Mouse (Mus musculus) adrenal gland (tissue): Measurements from ENCODE around the gene Tymp.

ENCODE experiments used
- intact Hi-C: fragments of 180-260 bp; cut with DNase I; formaldehyde crosslinking; loops from one replicate; pipeline ENCODE4 v1.15.1; 2025
- long read RNA-seq, 2 experiments: library from polyadenylated mRNA; unstranded; transcript quantifications; one replicate each; pipeline ENCODE4 v2.0.0; 2020; ENCODE audit warnings: borderline replicate concordance in 1 of 2; ENCODE audit not compliant: insufficient replicate concordance in 1 of 2

Gene Tymp
- long read RNA-seq, experiment 1, partial matches to known transcripts = 11 of 11 reads
- long read RNA-seq, experiment 1, other reads (novel, unspliced or antisense) = 0 of 11 reads
- long read RNA-seq, experiment 2, partial matches to known transcripts = 11 of 14 reads
- long read RNA-seq, experiment 2, other reads (novel, unspliced or antisense) = 3 of 14 reads

DNA sequence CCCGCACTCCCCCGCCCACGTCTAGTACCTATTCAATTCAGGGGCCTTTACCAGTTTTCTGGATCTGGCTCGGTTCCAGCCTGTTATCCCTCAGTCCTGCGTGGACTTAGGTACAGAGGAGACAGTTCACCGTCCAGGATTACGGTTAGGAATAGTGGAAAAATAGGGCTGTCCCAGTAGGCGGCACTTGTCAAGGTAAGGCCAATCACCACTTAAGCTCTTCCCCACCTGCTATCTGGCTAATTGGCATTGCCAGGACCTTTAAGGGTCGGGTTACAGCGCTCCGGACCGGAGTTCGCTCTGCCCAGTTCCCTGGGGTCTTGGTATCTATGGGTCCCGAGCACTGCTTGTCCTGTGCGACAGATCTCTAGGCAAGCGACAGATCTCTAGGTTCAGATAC is at the start of gene Tymp:
Gene Tymp (minus strand): TSS at position 83 of the 400 bp plus-strand sequence.
- intact Hi-C loops = loop anchor here (5.0 kb wide), 1 partner anchor 55 kb away; no protein-coding TSS in a partner anchor

DNA sequence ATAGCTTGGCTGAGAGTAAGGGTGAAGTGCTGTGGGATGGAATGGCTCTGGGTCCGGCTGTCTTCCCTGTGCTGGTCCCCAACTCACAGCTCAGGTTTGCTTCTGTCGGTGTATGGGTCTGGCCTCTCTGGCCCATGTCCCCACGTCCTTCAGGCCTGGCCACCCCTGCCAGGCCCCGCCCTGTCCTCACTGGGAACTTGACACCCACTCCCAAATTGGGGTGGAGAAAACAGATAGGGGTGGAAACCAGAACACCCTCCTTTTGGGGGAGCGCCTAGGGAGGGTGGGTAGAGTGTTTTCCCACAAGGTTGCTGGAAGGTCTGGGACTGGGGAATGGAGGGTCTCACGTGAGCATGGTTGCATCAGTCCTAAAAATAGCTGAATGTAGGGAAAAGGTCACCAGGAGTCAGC is 48.9 kb upstream of the Tymp start, which contains the start of gene Cpt1b:
Gene Cpt1b (minus strand): TSS at position 153 of the 411 bp plus-strand sequence.
- intact Hi-C loops = no loop called here

DNA sequence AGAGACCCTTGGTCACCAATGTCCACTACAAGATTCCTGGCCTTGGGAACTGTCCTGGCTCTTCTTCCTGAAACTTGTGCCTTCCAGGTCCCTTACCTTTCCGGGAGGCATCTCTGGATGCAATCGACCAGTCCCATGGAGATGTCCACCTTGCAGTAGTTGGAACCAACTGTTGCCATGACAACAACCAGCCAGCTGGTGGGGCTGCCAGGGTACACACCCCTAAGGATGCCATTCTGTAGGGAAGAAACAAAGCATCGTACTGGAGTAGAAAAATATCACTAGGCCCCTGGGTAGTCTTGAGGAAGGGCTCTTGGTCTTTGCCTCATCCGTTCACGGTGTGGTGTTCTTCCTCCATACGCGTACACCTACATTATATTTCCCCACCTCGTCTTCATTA is 47.8 kb upstream of the Tymp start:
- intact Hi-C loops = no loop called here

DNA sequence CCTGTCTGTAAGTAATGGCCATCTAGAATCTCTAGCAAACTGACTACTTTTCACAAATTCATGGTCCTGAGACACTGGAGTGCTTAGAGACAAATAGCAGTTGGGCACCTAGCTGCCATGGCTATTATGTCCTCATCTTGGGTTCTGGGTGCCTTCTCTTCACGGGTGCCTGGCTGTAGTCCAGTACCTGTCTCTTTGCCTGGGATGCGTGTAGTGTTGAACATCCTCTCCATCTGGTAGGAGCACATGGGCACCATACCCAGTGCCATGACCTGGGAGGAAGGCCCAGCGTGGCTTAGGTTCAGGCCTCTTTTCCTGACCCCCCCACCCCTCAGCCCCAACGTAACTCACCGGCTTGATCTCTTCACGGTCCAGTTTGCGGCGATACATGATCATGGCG is 45.1 kb upstream of the Tymp start:
- intact Hi-C loops = no loop called here

DNA sequence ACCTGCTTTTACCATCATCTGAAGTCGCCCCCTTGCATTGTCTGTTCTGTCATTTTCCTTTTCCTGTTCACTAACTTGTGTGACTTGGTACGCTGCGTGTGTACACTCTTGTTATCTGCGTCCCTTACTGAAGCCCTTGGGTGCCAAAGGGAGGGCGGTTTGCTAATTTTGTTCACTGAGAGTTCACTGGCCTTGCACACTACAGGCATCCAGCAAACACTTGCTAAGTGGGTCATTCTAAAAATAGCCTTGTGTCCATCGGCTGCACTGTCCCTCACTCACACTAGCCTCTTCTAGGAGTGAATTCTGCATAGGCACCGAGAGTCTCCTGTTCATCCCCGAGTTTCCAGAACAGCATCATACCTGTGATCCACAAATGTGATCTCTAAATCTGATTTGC is 38.4 kb upstream of the Tymp start:
- intact Hi-C loops = no loop called here

DNA sequence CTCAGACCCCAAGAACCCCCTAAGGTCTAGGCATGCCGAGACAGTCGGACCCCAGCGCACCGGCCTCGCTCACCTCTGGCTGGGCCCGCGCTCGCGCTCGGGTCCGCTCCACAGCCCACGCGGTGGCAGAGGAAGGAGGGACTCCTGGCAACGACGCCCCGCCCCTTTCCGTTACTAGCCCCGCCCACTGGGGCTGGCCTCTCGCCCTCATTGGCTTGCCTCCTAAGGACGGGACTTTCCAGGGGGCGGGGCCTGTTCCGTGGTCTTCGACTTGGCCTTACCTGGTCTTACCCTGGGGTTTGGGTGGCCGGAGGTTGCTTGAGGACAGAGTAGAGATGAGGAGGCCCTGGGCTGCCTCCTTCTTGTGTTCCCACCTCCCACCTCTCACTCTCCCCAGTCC is 33.3 kb upstream of the Tymp start, which contains the start of gene Syce3:
Gene Syce3 (minus strand): TSS at position 386 of the 400 bp plus-strand sequence.
- intact Hi-C loops = no loop called here

DNA sequence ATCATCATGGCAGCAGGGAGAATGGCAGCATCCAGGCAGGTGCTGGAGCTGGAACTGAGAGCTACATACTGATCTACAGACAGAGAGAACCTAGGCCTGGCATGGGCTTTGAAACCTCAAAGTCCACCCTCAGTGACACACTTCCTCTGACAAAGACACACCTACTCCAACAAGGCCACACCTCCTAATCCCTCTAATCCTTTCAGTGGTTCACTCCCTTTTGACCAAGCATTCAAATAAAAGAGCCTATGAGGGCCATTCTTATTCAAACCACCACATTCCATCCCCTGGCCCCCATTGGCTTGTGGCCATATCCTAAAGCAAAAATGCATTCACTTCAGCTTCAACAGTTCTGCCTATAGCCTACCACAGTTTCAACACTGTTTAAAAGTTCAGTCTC is 29.9 kb upstream of the Tymp start:
- intact Hi-C loops = no loop called here

DNA sequence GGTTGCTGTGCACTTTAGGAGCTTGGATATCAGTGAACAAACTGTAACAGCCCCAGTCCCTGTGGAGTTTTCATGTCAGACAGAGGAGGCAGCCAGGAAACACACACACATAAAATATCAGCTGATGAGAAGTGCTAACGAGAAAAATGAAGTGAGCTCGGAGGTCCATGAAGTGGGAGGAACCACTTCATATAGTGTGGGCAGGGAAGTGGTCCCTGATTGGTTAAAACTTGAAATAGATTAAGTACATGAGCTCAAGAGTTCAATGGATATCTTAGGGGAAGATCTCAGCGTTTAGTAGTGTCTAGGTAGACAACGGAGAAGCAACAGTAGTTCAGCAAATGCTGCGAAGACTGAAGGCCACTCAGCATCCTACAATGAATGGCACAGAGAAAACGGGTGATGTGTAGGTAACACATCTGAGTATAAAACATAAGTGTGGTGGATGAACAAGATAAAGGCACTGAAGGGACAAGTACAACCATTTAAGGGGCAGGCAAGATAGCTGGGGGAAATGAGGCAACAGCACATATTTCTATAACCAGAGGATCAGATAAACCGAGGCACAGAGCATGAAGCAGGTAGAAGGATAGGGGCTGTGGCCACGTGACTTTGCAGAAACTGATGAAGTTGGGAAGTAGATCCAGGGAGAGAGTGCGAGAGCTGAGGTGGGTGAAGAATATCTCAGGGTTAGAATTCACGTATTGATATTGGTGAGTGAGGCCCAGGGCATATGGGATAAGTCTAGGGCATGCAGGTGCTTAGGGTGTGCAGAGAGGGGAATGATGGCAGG is 28.2 kb upstream of the Tymp start:
- intact Hi-C loops = no loop called here

DNA sequence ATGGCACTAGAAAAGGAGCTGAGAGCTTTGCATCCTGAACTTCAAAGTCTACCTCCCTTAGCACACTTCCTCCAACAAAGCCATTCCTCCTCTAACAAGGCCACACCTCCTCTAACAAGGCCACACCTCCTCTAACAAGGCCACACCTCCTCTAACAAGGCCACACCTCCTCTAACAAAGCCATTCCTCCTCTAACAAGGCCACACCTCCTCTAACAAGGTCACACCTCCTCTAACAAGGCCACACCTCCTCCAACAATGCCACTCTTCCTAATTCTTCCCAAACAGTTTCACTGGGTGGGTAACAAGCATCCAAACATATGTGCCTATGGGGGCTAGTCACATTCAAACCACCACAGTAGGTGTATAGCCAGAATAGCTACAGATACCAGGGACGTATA is 25.6 kb upstream of the Tymp start:
- intact Hi-C loops = no loop called here

DNA sequence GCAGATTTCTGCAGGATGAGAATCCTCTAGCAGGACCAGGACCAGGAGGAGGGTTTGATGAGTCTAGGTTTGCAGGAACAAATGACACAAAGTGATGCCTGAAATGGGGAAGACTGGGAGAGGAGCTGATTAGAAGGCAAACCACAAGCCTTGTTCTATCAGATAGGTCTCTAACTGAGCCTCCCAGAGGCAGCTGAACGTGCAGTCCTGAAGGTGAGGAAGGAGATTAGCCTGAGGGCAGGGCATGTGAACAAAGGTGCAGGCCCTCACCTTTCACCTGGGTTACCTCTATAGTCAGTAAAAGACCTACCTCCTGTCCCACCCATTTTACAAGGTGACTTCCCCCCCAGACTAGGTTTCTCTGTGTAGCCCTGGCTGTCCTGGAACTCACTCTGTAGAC is 22.9 kb upstream of the Tymp start:
- intact Hi-C loops = no loop called here

DNA sequence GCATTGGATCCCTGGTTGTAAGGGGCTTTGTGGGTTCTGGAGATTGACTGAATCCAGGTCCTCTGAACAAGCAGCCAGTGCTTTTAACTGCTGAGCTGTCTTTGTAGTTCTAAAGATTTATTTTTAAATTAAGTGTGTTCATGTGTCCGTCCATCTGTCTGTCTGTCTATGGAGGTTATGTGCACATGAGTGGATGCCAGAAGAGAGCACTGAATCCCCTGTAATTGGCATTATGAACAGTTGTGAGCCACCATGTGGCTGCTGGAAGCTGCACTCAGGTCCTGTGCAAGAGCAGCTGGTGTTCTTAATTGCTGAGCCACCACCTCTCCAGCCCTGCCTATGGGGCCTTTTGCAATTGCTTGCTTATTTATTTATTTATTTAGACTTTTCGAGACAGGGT is 21.3 kb upstream of the Tymp start:
- intact Hi-C loops = no loop called here

DNA sequence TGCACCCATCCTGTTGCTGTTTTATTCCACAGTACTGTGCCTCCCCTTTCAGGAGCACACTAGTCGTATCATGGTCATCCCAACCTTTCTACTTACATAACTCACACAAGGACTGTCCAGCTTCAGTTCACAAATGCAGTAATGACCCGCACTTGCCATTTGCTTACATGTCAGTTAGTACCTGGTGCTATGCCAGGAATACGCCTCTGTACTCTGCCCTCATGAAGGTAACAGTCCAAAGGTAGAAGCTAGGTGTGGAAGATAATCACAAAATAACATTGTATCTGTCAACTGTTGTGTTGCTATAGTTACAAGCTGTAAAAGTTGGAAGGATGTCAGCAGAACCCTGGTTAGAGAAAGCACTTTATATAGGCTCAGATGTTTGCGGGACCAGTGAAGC is 20.0 kb upstream of the Tymp start:
- intact Hi-C loops = no loop called here

DNA sequence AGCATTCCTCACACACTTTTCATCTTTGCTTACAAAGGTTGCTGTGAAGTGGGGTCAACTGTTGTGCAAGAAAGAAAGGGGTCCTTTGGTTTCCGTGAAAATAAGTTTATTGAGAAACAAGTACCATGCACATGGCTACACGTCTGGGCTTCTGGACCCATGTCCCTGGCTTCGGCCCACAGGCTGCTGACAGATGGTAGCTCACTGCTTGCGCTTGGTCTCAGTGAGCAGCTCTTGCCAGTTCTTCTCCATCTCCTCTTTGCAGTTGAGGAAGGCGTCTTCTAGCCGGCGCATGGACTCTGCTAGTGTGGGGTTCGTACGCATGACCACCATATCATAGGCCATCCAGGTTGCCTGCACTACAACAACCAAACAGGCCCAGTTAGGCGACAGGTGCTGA is 13.2 kb upstream of the Tymp start:
- intact Hi-C loops = no loop called here

DNA sequence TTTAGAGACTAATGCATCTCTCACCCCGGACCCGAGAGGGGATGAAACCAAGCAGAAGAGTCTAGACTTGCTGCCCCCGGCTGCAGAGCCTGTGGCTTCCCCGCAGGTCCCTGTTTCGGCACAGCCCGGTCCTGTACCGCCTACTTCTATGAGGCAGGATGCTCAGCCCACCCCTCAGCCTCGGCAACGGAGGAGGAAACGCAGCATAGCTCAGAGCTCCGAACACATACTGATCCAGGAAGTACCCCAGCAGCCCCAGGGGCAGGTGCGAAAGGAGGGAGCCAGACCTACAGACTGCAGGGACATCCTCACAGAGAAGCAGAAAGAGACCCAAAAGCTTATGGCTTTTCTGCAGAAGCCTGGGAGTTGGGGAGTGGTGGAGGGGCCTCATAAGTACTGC is 10.3 kb upstream of the Tymp start:
- intact Hi-C loops = no loop called here

DNA sequence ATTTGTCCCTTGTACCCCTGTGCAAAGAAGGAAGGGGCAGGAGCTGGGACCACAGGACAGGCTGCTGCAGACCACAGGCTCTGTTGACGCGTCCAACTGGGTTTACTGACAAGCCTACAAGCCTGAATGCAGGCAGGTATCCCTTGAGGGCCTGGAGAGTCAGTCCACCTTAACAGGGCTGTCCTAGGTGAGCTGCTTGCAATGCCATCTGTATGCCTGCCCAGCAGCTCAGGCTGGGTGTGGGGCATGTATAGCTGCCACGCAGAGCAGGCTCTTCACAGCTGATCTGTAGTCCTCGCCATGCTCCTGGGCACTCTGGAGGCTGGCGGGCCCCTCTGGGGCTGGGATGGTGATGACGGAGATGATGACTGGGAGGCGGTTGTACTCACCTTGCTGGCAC is 7.8 kb upstream of the Tymp start, which contains the start of gene Klhdc7b:
Gene Klhdc7b (plus strand): TSS at position 301 of the 400 bp plus-strand sequence.
- intact Hi-C loops = no loop called here

DNA sequence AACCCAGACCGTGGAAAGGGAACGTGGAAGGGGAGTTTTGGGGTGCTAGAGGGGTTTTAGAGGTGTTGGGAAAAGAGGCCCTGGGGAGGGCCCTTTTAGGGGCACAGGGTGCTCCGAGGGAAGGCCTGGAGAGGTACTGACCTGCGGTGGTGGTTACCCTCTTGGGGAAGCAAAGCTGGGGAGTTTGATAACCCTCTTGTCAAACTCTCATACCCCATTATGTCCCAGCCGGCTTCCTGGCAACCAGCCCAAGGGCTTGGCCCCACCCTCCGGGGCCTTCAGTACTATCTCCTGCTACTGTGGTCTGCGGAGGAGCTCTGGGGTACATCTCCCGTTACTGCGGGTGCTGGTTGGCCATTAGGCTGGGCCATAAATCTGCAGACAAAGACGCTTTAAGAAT is 2.6 kb upstream of the Tymp start:
- intact Hi-C loops = loop anchor here (5.0 kb wide), 1 partner anchor 53 kb away; no protein-coding TSS in a partner anchor

DNA sequence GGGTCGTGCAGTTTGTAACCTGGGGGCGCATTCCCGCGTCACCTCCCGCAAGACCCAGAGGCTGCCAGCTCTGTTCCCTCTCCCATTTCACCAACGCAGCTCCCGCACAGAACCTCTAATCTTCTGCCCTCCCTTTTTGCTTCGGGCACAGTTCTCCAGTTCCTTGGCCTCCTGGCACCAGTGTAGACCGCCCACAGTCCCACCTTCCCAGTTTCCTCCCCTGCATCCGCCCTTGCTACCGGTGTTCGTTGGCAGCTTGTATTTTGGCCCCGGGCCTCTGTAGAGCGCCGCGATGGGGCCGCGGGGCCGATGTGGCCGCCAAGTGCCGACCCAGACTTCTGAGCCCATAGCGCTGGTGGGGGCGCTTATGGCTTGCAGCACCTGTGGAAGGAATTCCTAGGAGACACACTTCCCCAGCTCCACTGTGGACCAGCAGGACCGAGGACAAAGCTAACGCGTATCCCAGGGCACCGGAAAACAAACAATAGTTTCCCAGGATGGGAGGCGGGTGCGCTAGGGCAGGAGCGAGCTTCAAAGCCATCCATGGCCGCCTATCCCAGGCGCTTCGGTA is 2.1 kb upstream of the Tymp start, which contains the start of gene Odf3b:
Gene Odf3b (minus strand): TSS at position 452 of the 571 bp plus-strand sequence.
- intact Hi-C loops = loop anchor here (5.0 kb wide), 1 partner anchor 53 kb away; no protein-coding TSS in a partner anchor

DNA sequence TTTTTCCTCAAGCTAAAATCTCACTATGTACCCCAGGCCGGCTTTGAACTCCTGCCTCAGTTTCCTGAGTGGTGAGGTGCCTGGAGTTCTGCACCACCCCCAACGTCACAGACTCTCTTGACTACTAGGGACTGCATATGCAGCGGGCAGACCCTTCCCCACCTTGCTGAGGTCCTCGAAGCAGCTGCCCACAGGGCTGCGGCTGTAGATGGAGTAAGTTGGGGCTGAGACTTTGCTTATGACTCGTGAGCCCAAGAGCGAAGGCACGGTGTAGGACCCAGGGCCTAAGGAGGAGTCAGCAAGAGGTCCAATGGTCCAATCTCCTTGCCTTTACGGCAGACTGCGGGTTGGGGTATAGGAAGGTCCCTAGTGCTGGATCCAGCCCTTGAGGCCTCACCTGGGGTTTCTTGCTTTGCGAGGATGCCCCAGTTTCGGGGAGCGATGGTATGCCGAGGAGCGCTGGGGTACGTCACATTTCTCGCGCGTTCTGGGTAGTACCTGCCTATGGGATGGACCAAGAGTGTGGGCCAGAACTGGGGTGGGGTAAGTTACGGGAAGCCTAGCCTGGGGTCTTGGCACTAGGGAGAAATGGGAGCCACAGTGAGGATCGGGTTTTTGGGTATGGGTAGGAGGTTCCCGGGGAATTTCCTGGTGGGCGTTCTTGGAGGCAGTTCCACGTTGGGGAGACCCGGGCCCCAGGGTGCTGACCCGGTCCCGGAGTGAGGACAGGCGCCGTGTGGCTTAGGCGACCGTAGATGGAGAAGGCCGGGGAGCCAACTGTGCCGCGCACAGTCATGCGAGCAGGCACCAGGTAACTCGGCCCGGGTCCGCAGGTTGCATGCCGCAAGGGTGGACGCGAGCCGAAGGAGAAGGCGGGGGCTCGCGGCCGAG is 1.3 kb upstream of the Tymp start:
- intact Hi-C loops = loop anchor here (5.0 kb wide), 1 partner anchor 54 kb away; no protein-coding TSS in a partner anchor

DNA sequence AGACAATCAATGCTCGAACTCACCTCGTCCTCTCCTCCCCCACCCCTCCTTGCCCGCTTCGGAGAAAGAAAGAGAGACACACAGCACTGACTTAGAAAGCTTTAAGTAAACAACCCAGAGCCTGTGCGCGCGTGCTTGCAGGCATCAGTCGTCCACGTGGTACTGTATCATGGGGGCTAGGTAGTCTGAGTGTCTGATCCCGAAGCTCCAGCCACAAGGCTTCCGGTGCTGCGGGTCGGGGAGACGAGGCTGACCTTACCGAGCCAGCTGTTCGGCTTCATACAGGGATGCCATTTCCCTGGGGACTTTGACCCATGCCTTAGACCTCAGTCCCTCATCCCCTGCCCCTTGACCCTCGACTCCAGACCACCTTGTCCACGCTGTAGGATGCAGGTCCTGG is 523 bp upstream of the Tymp start:
- intact Hi-C loops = loop anchor here (5.0 kb wide), 1 partner anchor 55 kb away; no protein-coding TSS in a partner anchor

DNA sequence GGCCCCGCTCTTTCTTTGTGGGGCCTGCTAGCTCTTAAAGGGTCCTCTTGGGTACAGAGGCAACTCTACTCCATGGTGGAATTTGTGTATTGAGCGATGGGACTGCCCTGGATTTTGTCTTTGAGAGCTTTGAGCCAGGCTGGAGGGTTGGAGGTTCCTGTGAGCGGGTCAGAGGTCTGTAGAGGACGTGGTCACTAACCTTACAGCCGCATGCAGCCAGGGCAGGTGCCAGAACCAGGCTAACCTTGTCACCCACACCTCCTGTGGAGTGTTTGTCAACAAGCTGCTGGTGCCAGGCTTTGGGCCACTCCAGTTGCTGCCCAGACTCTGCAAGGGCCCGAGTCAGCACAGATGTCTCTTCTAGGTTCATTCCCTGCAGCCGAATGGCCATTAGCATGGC is 799 bp downstream of the Tymp start:
- intact Hi-C loops = loop anchor here (5.0 kb wide), 1 partner anchor 56 kb away; no protein-coding TSS in a partner anchor
